Mouse (Mus musculus): ENCODE measurements around the gene Taar7a.

- TF ChIP-seq CTCF (IDR thresholded peaks at IDR 0.05; ENCODE audit: low read depth, low read length) (no peak), GATA2 (IDR thresholded peaks at IDR 0.05; ENCODE audit: borderline replicate concordance, low read depth, low read length) (no peak), GATA1 (IDR thresholded peaks at IDR 0.05; ENCODE audit: borderline replicate concordance, low read length) (no peak), POLR2AphosphoS5 (IDR thresholded peaks at IDR 0.05; ENCODE audit: insufficient replicate concordance, low read depth, low read length) (no peak)
These were observed 44.0 kb upstream of the Taar7a start, which contains the start of gene Taar7e for GRCm38 (mm10) chr10:24037314-24037713.
